Mouse (Mus musculus) heart, postnatal 0 days (tissue): ENCODE results near the gene Pskh1.

Experiments used
- CTCF ChIP-seq: IDR thresholded peaks from 2 replicates; pipeline ENCODE4 v1.5.1; 2016; ENCODE audit warnings: antibody characterized with exemption, control low read depth, low read depth
- EP300 ChIP-seq: IDR thresholded peaks from 2 replicates; pipeline ENCODE4 v1.6.1; 2016; ENCODE audit warnings: antibody characterized with exemption, low read depth

DNA sequence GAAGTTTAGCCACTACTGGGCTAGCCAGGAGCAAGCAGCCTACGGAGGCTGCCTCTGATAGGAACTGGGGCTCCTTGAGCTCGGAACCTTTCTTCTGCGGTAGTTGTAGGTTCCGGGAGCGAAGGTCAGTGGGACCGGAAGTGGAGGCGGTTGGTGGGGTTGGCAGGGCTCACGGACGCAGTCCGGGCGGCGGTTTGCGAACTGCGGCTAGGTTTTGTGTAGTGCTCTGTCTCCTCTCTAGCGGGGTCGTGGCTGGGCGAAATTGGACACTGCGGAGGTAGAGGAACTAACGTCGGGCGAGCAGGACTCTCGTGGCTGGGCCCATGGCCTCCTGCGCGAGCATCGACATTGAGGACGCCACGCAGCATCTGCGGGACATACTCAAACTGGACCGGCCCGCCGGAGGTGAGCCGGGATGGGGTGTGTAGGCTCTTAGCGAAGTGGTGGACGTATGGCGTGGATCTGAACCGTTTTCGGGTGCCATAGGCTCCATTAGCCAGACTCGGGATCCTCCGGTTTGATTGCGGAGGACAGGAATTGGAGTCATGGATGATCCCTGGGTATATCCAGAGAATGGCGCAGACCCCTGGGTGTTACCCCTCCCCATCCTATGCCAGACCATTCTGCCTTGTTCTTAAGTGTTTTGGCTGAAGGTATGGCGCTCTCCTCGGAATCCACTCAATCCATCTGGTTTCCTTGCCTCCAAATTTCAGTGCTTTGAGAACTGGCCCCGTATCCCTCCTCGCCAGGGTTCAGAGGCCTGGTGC, 19.3 kb upstream of the Pskh1 start, which contains the start of gene Edc4:
- TF ChIP-seq EP300 (no peak), CTCF (no peak)
